Mouse (Mus musculus) thymus, postnatal 0 days (tissue): ENCODE measurements around the gene Gm12184. TPM values are rescaled to one million over a fixed set of nuclear protein-coding genes. Genes with fewer than 3 reads are reported as not detected.
"Not testable (repeated sequence)": the region's sequence is repeated elsewhere in the genome, so short reads cannot be mapped to it uniquely, and the experiment has no call there.

Source experiments
- DNase-seq: peaks from one replicate; pipeline ENCODE4 v3.0.0-alpha.2; 2015; ENCODE audit warnings: low spot score
- polyA plus RNA-seq: library from polyadenylated mRNA; unstranded; fragments of >200 nt; fragmentation: Nextera tagmentation; extraction: Ambion mirVana; gene quantifications from 2 replicates; pipeline ENCODE4 v1.2.1, GENCODE M21; 2015

Gm12184 gene
- polyA plus RNA-seq, 1 experiment from 2014 or later = 8.8 TPM

DNA sequence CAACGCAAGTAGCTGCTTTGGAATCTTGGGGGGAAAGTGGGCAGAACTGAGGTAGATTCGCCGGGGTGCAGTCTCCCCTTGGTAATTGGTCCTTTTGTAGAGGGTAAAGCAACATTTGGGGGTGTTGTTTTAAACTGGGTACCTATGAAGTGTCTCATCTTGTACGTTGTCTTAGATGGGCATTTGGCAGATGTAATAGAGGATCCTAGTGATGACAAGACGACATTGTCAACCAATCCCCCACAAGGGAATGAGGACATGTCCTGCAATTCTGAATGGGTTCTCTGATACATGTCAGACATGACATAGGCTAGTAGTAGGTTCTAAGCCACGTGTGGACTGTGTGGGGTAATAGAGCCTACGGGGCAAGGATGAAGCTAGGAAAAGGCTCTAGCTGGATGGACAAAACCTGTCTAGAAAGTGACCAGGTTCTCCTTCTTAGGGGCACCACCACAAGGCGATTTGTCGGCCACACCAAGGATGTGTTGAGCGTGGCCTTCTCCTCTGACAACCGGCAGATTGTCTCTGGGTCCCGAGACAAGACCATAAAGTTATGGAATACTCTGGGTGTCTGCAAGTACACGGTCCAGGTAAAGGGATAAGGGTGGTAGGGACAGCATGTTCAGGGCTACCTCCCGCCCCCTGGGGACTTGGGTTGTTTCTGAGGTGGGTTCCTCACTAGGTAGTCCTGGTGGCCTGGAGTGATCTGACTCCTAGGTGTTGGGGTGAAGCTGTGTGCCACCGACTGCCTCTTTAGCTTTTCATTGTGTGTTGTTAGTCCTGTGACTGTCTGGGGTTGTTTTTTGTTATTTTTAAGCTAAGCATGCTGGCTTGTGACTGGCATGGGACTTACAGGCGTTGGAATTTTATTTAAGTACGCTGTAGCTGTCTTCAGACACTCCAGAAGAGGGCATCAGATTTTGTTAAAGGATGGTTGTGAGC lies 24.4 kb downstream of the Gm12184 start:
- no peak for DNase-seq

DNA sequence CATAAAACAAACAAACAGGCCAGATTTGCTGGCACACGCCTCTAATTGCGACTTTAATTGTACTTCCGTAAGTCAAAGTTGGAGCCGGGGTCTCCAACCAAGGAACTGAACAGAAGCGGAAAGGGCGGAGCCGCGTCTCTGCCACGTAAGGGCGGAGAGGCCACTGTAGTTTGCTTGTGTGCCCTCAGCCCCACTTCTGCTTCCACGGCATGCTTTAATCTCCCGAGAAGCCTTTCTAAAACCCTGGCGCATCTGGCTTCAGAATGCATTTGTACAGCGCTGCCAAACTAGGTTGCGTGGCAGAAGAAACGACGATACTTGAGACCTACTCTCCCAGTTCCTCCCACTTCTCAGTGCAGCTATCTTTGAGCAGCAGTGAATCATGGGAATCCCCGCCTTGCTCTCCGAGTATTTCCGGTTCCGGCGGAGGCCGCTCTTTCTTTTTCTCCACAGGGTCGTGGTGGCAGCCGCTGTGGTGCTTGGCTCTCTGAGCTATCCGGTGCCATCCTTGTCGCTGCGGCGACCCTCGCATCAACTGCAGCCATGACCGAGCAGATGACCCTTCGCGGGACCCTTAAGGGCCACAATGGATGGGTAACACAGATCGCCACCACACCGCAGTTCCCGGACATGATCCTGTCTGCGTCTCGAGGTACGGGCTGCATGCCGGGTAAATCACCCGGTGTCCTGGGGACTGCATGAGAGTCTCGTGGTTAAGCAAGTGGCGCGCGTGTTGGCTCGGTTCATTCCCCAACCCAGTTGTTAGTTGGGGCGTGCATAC lies 26.3 kb downstream of the Gm12184 start, which contains the start of gene Rack1:
Rack1 (plus strand) TSS at position 412 of the 781 bp plus-strand sequence.
- DNase-seq = peak; percentile 91

DNA sequence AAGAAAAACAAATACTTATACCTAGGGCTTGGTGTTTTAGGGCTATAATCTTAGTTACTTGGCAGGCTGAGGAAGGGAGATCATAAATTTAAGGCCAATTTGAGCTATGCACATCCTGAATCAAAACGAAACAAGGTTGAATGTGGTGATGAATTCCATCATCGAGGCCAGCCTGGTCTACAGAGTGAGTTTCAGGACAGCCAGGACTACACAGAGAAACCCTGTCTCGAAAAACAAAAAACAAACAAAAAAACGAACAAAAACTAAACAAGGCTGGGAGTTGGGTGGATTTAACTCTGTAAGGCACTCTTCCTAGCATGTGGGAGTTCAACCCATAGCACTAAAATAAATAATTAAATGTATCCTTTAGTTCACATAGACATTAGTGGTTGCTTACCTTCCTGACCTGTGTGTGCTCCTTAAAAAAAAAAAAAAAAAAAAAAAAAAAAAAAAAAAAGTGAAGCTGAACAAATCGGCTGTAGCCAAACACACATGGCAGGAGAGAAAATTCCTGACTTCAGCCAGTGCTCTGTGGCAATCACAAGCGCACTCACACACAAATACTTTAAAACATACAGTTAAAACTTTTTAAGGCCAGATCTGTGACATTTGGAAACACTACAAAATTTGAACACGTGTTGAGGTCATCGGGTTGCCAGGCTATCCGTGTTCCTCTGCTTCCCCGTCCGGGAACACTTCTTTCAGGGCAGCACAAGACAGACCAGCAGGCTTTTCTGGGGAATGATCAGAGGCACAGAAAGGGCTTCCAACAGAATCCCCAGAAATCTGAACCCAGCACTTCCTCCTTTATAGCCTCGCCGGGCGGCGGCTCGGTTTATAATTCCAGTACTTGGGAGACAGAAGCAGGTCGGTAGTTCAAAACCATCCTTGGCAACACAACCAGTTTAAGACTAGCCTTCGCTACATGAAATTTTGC lies 27.2 kb downstream of the Gm12184 start:
- no peak for DNase-seq

DNA sequence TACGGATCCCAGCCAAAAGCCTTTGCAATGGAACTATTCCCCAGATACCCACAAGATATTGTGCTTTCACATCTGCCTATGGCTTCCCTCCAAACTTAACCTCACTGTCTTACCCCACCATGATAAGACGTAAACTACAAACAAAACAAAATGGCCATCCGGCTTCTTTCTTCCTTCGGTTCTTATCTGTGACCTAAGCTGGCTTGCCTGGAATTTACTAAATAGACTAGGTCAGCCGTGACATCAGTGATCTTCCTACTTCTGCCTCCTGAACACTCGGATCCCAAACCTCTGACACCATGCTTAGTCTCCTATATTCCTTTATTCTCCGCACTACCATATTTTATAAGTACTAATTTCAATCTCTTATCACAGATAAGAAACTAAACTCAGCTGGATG lies 28.1 kb downstream of the Gm12184 start:
- DNase-seq = no peak

DNA sequence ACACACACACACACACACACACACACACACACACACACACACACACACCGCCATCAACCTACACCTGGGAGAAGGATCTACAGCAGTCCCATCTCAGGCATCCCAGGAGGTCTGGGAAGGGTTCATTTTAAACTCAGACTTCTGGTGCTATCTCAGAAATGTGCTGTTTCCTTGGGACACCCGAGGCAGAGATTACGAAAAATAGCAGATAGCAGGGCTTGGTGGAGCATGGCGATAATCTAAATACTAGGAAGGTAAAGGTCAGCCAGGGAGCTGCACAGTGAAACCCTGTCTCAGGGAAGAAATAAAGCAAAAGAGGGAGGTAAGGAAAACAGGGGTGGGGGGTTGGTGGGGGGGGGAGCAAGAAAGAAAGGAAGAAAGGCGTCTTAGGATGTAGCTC lies 29.2 kb downstream of the Gm12184 start:
- DNase-seq = no peak

DNA sequence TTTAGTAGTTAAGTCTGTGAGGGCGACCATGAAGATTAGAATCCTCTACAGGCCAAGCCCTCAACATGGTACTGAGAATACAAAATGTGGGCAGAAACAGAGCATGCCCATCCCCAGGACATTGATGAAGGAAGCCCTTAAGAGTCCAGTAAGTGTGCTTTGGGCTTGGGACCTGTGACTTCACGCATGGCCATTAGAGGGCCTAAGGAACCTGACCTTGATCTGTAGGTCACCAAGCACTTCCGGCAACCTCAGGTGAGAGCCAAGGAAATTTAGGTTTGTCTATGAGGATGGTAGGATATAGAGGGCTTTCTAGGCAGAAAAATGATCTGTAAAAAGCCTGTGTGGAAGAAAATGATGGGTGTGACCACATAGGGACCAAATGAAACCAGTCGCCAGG lies 30.2 kb downstream of the Gm12184 start:
- no peak for DNase-seq

DNA sequence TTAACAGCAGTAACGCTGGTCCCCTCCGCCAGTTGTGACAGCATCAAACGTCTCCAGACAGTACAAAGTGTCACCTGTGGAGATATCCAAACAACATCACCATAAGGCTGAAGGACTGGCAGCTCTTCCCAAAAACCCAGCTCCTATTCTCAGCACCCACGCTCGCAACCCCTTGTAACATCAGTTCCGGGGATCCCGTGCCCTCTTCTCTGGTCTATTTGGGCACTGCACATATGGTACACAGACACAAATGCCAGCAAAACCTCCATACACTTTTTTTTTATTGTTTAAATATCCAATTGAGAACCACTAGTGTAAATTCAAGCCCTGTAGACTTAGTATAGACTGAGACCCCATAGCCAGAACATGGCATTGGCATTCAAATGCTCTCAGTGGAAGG lies 31.2 kb downstream of the Gm12184 start:
- DNase-seq = no peak

DNA sequence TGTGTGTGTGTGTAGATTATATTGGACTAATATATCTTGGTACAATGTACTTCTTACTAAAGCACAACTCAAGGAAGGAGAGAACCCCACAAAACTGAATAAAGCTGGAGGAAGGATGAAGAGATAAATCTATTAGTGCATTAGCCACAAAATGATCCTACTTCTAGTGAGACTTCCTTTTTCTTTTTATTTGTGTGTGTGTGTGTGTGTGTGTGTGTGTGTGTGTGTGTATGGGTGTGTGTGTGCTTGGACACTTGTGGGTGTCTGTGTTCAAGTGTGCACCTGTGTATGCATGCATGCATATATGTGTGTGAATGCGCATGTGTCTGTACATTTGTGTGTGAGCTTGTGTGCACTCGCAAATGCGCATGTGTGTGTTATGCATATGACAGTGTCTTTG lies 33.3 kb downstream of the Gm12184 start:
- DNase-seq = no peak

DNA sequence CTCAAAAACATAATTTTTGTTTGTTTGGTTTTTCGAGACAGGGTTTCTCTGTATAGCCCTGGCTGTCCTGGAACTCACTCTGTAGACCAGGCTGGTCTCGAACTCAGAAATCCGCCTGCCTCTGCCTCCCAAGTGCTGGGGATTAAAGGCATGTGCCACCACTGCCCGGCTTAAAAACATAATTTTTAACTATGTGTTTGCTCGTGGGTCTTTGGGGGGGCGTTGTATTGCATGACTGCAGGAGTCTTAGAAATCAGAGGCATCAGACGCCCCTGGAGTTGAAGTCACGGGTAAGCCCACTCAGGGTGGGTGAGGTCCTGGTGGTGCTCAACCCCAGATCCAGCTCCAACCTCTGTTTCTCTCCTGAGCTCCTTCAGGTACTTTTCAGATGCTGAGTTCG lies 34.6 kb downstream of the Gm12184 start:
- DNase-seq = not testable (repeated sequence)

DNA sequence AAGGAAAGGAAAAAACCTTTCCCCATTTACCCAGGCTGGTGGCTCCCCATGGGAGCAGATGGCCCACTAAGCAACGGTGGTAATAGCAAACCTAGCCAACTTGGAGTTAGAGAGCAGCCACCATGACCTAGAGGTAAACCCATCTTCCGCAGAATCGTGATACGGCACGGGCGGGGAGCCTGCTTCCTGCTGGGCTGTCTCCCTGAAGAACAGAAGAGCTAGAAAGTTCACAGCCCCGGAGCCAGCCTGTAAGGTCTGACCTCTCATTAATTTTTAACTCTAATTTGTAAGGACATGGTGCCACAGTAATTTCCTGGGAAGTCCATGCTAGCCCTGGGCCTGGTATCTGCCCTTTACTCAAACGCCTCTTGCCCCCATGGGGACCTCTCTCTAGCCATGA lies 35.5 kb downstream of the Gm12184 start:
- DNase-seq = no peak

DNA sequence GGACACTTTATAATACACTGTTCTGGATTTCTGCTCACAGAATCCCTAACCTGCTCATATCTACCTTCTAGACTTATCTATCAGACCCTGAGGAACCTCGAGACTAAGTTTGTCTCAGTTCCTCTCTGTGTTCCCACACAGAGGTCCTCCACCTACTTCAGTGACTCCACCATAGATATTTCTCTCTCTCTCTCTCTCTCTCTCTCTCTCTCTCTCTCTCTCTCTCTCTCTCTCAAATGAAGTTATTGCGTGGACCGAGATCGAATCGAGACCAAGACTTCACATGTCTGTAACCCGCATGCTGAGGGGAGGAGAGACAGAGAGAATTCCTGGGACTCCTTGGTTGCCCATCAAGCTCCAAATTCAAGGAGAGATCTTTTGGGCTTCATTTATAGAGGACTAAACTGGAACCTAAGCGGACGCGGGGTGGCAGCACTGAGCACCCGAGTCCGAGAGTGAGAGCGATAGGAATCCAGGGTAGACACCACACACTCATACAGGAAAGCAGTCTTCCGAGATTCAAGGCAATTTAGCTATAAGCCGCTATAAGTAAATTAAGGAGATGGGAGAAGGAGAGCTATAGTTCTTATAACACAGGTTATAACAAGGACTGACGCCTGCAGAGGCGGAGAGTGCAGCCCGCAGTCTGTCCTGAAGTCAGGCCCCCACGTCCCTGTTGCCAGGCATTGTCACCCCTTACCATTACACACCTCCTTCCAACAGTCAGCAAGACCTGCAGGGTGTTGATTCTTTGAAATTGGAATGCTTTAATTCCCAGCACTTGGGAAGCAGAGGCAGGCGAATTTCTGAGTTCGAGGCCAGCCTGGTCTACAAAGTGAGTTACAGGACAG lies 36.3 kb downstream of the Gm12184 start:
- DNase-seq = peak; percentile 82

DNA sequence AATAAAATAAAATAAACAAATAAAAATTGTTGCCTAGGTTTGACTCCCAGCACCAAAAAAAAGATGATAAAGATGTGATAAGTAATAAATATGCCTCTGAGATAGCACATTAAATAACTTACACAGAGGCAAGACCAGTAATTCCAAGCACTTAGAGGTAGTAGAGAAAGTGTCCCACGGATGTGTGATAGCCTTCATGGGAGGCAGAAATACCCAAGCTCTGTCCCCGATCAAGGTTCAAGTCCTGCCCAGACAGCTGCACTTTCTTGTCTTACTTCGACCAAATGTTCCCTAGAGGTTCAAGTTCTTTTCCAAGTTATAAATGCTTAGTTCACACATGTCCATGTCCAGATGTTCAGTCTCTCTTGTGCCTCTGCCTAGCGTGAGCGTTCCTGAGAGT lies 37.2 kb downstream of the Gm12184 start:
- DNase-seq = no peak

DNA sequence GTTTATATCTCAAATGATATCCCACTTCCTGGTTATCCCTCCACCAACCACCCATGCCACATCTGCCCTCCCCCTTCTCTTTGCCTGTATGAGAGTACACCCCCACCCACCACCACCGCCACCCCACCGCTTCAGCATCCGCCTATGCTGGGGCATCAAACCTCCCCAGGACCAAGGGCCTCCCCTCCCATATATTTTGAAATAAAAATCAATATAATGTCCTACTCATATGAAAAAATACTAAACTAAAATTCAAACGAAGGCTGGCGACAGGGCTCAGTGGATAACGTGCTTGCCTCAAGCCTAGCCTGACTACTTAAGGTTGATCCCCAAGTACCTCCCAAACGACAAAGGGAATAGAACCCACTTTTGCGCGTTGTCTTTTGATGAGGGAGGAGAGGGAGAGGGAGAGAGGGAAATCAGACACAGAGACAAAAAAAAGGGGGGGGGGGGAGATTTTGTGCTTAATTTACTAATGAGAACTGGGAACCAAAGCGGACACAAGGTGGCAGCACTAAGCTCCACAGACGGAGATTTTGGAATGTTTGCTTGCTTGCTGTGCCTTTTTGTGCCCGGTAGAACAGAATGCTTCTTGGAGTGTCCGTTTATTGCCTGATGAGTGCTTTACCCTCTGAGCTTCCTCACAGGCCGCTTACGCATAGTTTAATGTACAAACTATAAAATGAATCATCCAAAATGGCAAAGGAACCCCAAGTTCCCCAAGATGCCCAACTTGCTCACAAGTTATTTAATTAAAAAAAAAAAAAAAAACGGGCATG lies 38.0 kb downstream of the Gm12184 start:
- peak; percentile 83 for DNase-seq

DNA sequence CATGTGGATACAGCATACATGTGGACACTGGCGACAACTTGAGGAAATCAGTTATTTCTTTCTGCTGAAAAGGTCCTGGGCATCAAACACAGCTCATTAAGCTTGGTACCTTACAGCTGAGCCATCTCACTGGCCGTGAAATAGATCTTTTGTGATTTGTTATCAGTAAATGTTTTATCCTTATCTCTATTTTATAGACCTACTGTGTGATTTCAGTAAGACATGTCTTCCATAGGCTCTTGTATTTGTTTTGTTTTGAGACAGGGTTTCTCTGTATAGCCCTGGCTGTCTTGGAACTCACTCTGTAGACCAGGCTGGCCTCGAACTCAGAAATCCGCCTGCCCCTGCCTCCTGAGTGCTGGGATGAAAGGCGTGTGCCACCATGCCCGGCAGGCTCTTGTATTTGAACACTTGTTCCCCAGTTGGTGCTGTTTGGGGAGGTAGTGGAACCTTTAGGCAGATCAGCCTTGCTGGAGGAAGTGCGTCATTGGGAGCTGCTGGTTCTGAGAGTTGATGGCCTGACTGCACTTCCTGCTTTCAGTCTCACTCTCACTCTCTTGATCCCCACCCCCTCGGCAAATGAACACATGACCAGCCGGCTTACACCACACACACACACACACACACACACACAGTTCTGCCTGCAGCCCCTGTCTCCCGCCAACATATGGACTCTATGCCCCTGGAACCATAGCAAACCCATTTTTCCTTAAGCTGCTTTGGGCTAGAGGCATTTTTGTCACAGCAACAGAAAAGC lies 38.8 kb downstream of the Gm12184 start:
- peak; percentile 87 for DNase-seq

DNA sequence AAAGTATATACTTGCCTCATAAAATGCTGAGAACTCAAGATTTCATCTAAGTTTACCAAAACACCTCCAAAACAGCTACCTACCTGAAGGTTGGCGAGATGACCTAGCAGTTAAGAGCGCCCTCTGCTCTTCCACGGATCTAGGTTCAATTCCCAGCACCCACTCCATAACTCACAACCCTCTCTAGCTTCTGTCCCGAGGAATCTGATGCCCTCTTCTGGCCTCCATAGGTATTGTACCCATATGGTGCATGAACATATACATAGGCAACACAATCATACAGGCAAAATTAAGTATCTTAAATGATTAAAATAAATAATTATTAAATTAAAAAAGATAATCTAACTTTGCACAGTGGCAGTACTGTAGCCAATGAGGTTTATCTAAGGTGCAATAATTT lies 44.2 kb downstream of the Gm12184 start:
- DNase-seq = no peak

DNA sequence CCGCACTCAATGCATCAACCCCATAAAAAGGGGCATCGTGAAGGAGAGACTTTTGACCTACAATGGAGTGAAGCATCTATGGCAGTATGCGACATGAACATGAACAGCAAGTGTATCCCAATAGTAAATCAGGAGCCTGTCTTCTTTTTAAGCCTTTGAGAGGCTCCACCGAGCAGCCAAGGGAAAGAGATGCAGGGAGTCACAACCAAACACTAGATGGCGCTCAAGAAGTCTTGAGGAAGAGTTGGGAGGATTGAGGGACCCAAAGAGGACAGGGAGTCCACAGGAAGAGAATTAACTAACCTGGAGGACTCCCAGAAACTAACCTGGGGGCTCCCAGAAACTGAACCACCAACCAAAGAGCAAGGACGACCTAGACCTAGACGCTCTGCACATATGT lies 47.0 kb downstream of the Gm12184 start:
- DNase-seq = peak; percentile 77

DNA sequence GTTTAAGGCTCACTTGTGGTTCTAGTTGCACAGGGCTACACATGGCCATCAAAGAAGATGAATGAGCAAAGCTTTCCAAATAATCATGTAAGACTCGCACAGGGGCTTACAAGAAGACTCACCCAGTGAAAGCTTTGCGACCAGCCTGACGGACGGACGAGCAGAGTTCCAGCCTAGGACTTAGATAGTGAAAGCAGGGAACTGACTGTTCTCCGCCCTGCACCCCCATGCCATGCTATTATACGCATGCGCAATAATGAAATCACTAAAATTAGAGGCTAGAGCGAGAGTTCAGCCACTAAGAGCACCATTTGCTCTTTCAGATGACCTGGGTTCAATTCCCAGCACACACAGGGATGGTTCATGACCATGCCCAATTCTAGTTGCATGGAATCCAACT lies 49.2 kb downstream of the Gm12184 start:
- DNase-seq = no peak

DNA sequence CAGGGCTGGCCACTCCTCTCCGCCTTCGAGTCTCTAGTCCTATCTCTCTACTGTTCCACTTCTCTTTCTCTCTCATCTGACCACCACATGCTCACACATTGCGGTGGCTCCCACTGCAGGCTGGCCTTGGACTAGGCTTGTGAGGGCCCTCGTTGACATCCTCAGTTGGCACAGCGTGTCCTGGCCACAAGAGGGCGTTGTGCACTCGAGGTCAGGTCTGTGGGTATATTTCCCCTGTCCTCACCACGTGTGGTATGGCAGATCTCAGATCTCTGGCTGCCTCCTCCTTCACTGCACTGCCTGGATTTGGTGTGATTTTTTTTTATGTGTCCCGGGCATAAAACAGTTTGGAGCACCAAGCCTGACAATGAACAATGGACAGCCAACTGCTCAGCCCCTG lies 49.8 kb downstream of the Gm12184 start:
- DNase-seq = peak; percentile 33

DNA sequence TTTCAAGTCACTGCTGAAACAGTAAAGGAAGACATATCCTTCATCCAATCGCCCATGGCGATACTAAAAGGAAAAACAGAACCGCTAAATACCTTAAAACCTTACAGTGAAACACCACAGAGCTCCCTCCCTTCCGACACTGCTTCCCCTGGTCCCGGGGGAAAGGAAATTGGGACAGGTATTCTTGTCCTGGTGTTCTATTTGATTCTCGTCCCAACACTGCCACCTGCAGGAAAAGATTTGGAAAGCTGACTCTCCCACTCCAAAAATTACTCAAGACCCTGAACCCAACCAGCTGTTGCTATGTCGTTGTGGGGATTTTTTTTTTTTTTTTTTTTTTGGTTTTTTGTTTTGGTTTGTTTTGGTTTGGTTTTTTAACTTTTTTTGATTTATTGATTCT lies 51.0 kb downstream of the Gm12184 start:
- DNase-seq = peak; percentile 53
